Mouse (Mus musculus) MEL (cell line): ENCODE data around the gene Mxd4. TPM values are rescaled to one million over a fixed set of nuclear protein-coding genes. Genes with fewer than 3 reads are reported as not detected.

Source experiments
- DNase-seq: peaks from one replicate; pipeline ENCODE4 v3.0.0; 2011; ENCODE audit warnings: low read depth, low spot score
- H3K27ac ChIP-seq: 2 replicates; pipeline ENCODE4 v1.5.1; 2012; ENCODE audit warnings: low read depth, mild to moderate bottlenecking, control low read depth, low read length, moderate library complexity; ENCODE audit not compliant: control insufficient read depth
- H3K27me3 ChIP-seq, 2 experiments: fragments of 150-350 bp in 1 of 2; sonication (generic) in 1 of 2; 2 replicates each; pipeline ENCODE4 v1.6.1; 2012; ENCODE audit warnings: low read length in 2 of 2, mild to moderate bottlenecking in 2 of 2, improper control_type of control experiment in 1 of 2, moderate library complexity in 1 of 2; ENCODE audit not compliant: insufficient read depth in 2 of 2, control insufficient read depth in 1 of 2
- H3K36me3 ChIP-seq, 2 experiments: 2 replicates each; pipeline ENCODE4 v1.6.1; 2012 to 2014; ENCODE audit warnings: low read length in 2 of 2, improper control_type of control experiment in 1 of 2, inconsistent platforms in 1 of 2, mild to moderate bottlenecking in 1 of 2; ENCODE audit not compliant: insufficient read depth in 2 of 2, control insufficient read depth in 1 of 2
- H3K4me1 ChIP-seq, 2 experiments: fragments of 150-350 bp in 1 of 2; sonication (generic) in 1 of 2; 2 replicates each; pipeline ENCODE4 v1.6.1; 2012; ENCODE audit warnings: low read length in 2 of 2, improper control_type of control experiment in 1 of 2, mild to moderate bottlenecking in 1 of 2; ENCODE audit not compliant: insufficient read depth in 2 of 2, control insufficient read depth in 1 of 2
- H3K4me3 ChIP-seq, 2 experiments: fragments of 150-350 bp in 1 of 2; sonication (generic) in 1 of 2; 2 replicates each; pipeline ENCODE4 v1.5.1; 2012; ENCODE audit warnings: low read depth in 2 of 2, low read length in 2 of 2, mild to moderate bottlenecking in 2 of 2, moderate library complexity in 2 of 2, control low read depth in 1 of 2, improper control_type of control experiment in 1 of 2; ENCODE audit not compliant: control insufficient read depth in 1 of 2, insufficient read depth in 1 of 2
- H3K79me2 ChIP-seq: 2 replicates; pipeline ENCODE4 v1.6.1; 2012; ENCODE audit warnings: mild to moderate bottlenecking, low read length, moderate library complexity; ENCODE audit not compliant: control insufficient read depth, poor library complexity, insufficient read depth
- H3K9ac ChIP-seq: 2 replicates; pipeline ENCODE4 v1.6.1; 2012; ENCODE audit warnings: low read depth, mild to moderate bottlenecking, control low read depth, low read length, moderate library complexity; ENCODE audit not compliant: control insufficient read depth, poor library complexity, severe bottlenecking
- H3K9me3 ChIP-seq: fragments of 150-350 bp; sonication (generic); replicated peaks from 2 replicates; pipeline ENCODE4 v1.6.1; 2012; ENCODE audit warnings: mild to moderate bottlenecking, low read length, improper control_type of control experiment, moderate library complexity; ENCODE audit not compliant: insufficient read depth
- BHLHE40 ChIP-seq: IDR thresholded peaks from 2 replicates; pipeline ENCODE4 v1.6.1; 2012; ENCODE audit warnings: low read depth, mild to moderate bottlenecking, inconsistent platforms, low read length, improper control_type of control experiment, borderline replicate concordance
- CHD1 ChIP-seq: IDR thresholded peaks from 2 replicates; pipeline ENCODE4 v1.6.1; 2012; ENCODE audit warnings: low read depth, mild to moderate bottlenecking, inconsistent platforms, low read length, improper control_type of control experiment
- CHD2 ChIP-seq: IDR thresholded peaks from 2 replicates; pipeline ENCODE4 v1.6.1; 2011; ENCODE audit warnings: low read length, improper control_type of control experiment
- CTCF ChIP-seq, 3 experiments: IDR thresholded peaks in 2 of 3; conservative IDR thresholded peaks in 1 of 3; 2 replicates each; pipeline ENCODE4 v1.5.1; 2011 to 2012; ENCODE audit warnings: low read length in 3 of 3, low read depth in 2 of 3, mild to moderate bottlenecking in 2 of 3, improper control_type of control experiment in 1 of 3, inconsistent platforms in 1 of 3, mixed read lengths in 1 of 3, moderate library complexity in 1 of 3; ENCODE audit not compliant: control insufficient read depth in 1 of 3, insufficient read depth in 1 of 3, poor library complexity in 1 of 3, severe bottlenecking in 1 of 3
- E2F4 ChIP-seq: IDR thresholded peaks from 2 replicates; pipeline ENCODE4 v1.6.1; 2011; ENCODE audit warnings: low read depth, low read length, improper control_type of control experiment, borderline replicate concordance
- ELF1 ChIP-seq: IDR thresholded peaks from 2 replicates; pipeline ENCODE4 v1.6.1; 2014; ENCODE audit warnings: low read depth, mild to moderate bottlenecking, inconsistent platforms, low read length, improper control_type of control experiment, moderate library complexity
- EP300 ChIP-seq, 2 experiments: IDR thresholded peaks; 2 replicates each; pipeline ENCODE4 v1.6.1; 2011; ENCODE audit warnings: improper control_type of control experiment in 2 of 2, low read length in 2 of 2, low read depth in 1 of 2, mild to moderate bottlenecking in 1 of 2
- GATA1 ChIP-seq: IDR thresholded peaks from 2 replicates; pipeline ENCODE4 v1.6.1; 2011; ENCODE audit warnings: low read depth, low read length, improper control_type of control experiment
- HCFC1 ChIP-seq: IDR thresholded peaks from 2 replicates; pipeline ENCODE4 v1.6.1; 2012; ENCODE audit warnings: low read depth, mild to moderate bottlenecking, inconsistent platforms, low read length, improper control_type of control experiment, moderate library complexity
- JUND ChIP-seq: IDR thresholded peaks from 2 replicates; pipeline ENCODE4 v1.6.1; 2011; ENCODE audit warnings: low read depth, mild to moderate bottlenecking, improper control_type of control experiment, low read length
- KAT2A ChIP-seq: conservative IDR thresholded peaks from 2 replicates; pipeline ENCODE4 v1.6.1; 2012; ENCODE audit warnings: low read depth, low read length, improper control_type of control experiment, inconsistent platforms
- MAFK ChIP-seq: IDR thresholded peaks from 2 replicates; pipeline ENCODE4 v1.6.1; 2011; ENCODE audit warnings: low read depth, mild to moderate bottlenecking, low read length, improper control_type of control experiment, borderline replicate concordance
- MAX ChIP-seq: IDR thresholded peaks from 2 replicates; pipeline ENCODE4 v1.6.1; 2011; ENCODE audit warnings: low read length, improper control_type of control experiment
- MAZ ChIP-seq: IDR thresholded peaks from 2 replicates; pipeline ENCODE4 v1.6.1; 2012; ENCODE audit warnings: low read depth, mild to moderate bottlenecking, inconsistent platforms, low read length, improper control_type of control experiment
- MXI1 ChIP-seq: IDR thresholded peaks from 2 replicates; pipeline ENCODE4 v1.6.1; 2011; ENCODE audit warnings: mild to moderate bottlenecking, low read depth, low read length, improper control_type of control experiment
- MYB ChIP-seq: IDR thresholded peaks from 2 replicates; pipeline ENCODE4 v1.6.1; 2011; ENCODE audit warnings: mild to moderate bottlenecking, low read depth, low read length, improper control_type of control experiment
- MYC ChIP-seq: IDR thresholded peaks from 2 replicates; pipeline ENCODE4 v1.6.1; 2011; ENCODE audit warnings: low read depth, mild to moderate bottlenecking, low read length, improper control_type of control experiment, moderate library complexity
- NELFE ChIP-seq: IDR thresholded peaks from 2 replicates; pipeline ENCODE4 v1.6.1; 2011; ENCODE audit warnings: low read depth, low read length, improper control_type of control experiment
- NRF1 ChIP-seq: IDR thresholded peaks from 2 replicates; pipeline ENCODE4 v1.6.1; 2014; ENCODE audit warnings: low read depth, mild to moderate bottlenecking, inconsistent platforms, low read length, improper control_type of control experiment, moderate library complexity; ENCODE audit not compliant: poor library complexity, insufficient read depth, severe bottlenecking
- POLR2A ChIP-seq, 2 experiments: IDR thresholded peaks; 2 replicates each; pipeline ENCODE4 v1.6.1; 2011 to 2012; ENCODE audit warnings: low read length in 2 of 2, mild to moderate bottlenecking in 2 of 2, control low read depth in 1 of 2, improper control_type of control experiment in 1 of 2, low read depth in 1 of 2, moderate library complexity in 1 of 2; ENCODE audit not compliant: control insufficient read depth in 1 of 2, insufficient read depth in 1 of 2, poor library complexity in 1 of 2
- POLR2AphosphoS2 ChIP-seq: IDR thresholded peaks from 2 replicates; pipeline ENCODE4 v1.6.1; 2011; ENCODE audit warnings: low read length, improper control_type of control experiment
- POLR2AphosphoS5 ChIP-seq: IDR thresholded peaks from 2 replicates; pipeline ENCODE4 v1.6.1; 2012; ENCODE audit warnings: low read depth, borderline replicate concordance, mild to moderate bottlenecking, inconsistent platforms, low read length, moderate library complexity, mixed read lengths
- RAD21 ChIP-seq: IDR thresholded peaks from 2 replicates; pipeline ENCODE4 v1.6.1; 2011; ENCODE audit warnings: mild to moderate bottlenecking, low read depth, low read length, improper control_type of control experiment
- RCOR1 ChIP-seq: IDR thresholded peaks from 2 replicates; pipeline ENCODE4 v1.6.1; 2012; ENCODE audit warnings: low read depth, mild to moderate bottlenecking, inconsistent platforms, low read length, improper control_type of control experiment
- SIN3A ChIP-seq: IDR thresholded peaks from 2 replicates; pipeline ENCODE4 v1.6.1; 2012; ENCODE audit warnings: low read length, improper control_type of control experiment, inconsistent platforms
- SMC3 ChIP-seq: IDR thresholded peaks from 2 replicates; pipeline ENCODE4 v1.6.1; 2011; ENCODE audit warnings: low read depth, low read length, improper control_type of control experiment
- TAL1 ChIP-seq: IDR thresholded peaks from 2 replicates; pipeline ENCODE4 v1.6.1; 2012; ENCODE audit warnings: mild to moderate bottlenecking, inconsistent platforms, low read length, moderate library complexity, mixed read lengths
- TBP ChIP-seq: IDR thresholded peaks from 2 replicates; pipeline ENCODE4 v1.8.0; 2011; ENCODE audit warnings: low read depth, low read length, improper control_type of control experiment
- TCF12 ChIP-seq: IDR thresholded peaks from 2 replicates; pipeline ENCODE4 v1.6.1; 2014; ENCODE audit warnings: low read depth, mild to moderate bottlenecking, inconsistent platforms, low read length, improper control_type of control experiment, moderate library complexity
- UBTF ChIP-seq: IDR thresholded peaks from 2 replicates; pipeline ENCODE4 v1.6.1; 2012; ENCODE audit warnings: low read depth, mild to moderate bottlenecking, inconsistent platforms, low read length, improper control_type of control experiment, moderate library complexity, borderline replicate concordance; ENCODE audit not compliant: insufficient read depth
- USF1 ChIP-seq: IDR thresholded peaks from 2 replicates; pipeline ENCODE4 v1.6.1; 2014; ENCODE audit warnings: low read depth, mild to moderate bottlenecking, inconsistent platforms, low read length, improper control_type of control experiment, moderate library complexity
- USF2 ChIP-seq, 2 experiments: IDR thresholded peaks; 2 replicates each; pipeline ENCODE4 v1.6.1; 2011 to 2012; ENCODE audit warnings: improper control_type of control experiment in 2 of 2, low read length in 2 of 2, borderline replicate concordance in 1 of 2, inconsistent platforms in 1 of 2, low read depth in 1 of 2, mild to moderate bottlenecking in 1 of 2; ENCODE audit not compliant: insufficient read depth in 1 of 2
- ZC3H11A ChIP-seq: IDR thresholded peaks from 2 replicates; pipeline ENCODE4 v1.6.1; 2012; ENCODE audit warnings: low read depth, mild to moderate bottlenecking, inconsistent platforms, low read length, improper control_type of control experiment
- ZKSCAN1 ChIP-seq: IDR thresholded peaks from 2 replicates; pipeline ENCODE4 v1.6.1; 2012; ENCODE audit warnings: low read depth, mild to moderate bottlenecking, inconsistent platforms, low read length, improper control_type of control experiment, moderate library complexity
- ZMIZ1 ChIP-seq: IDR thresholded peaks from 2 replicates; pipeline ENCODE4 v1.6.1; 2012; ENCODE audit warnings: low read depth, mild to moderate bottlenecking, inconsistent platforms, low read length, improper control_type of control experiment, moderate library complexity
- ZNF384 ChIP-seq: IDR thresholded peaks from 2 replicates; pipeline ENCODE4 v1.6.1; 2012; ENCODE audit warnings: low read depth, mild to moderate bottlenecking, inconsistent platforms, low read length, improper control_type of control experiment
- polyA plus RNA-seq, 2 experiments: library from polyadenylated mRNA; stranded (reverse) in 1 of 2; unstranded in 1 of 2; fragments of >175 nt in 1 of 2; fragments of >200 nt in 1 of 2; gene quantifications; 2 replicates each; pipeline versions ENCODE4 v1.2.1 to v1.2.4; 2012; ENCODE audit warnings: low replicate concordance in 2 of 2, low read depth in 1 of 2; ENCODE audit not compliant: insufficient read length in 2 of 2, insufficient read depth in 1 of 2, missing spikeins in 1 of 2
- total RNA-seq: library from RNA; depleted of rRNA; stranded (reverse); fragments of 300-350 nt; gene quantifications from 2 replicates; pipeline ENCODE4 v1.2.3, GENCODE M21; 2012; rRNA removed

Mxd4 gene
- total RNA-seq (5.9 and 9.7 TPM in 2 replicates), polyA plus RNA-seq (10 to 100 TPM in 1 of 2 experiments, not detected in 1; 13.3 TPM)

- Histone ChIP-seq H3K27me3 (no peaks in the 10 kb centered on the region; a peak in 1 of 4 replicates), H3K27ac (peak within 1 kb of the TSS; percentile 29)
- 0 out of 6 replicates have a peak, but pooled peaks of 1 of the 3 experiments have one; percentile 3 for TF ChIP-seq CTCF (IDR thresholded peaks at IDR 0.05 in 2 of 3, conservative IDR thresholded peaks at IDR 0.05 in 1 of 3; ENCODE audit: control insufficient read depth in 1 of 3, insufficient read depth in 1 of 3, low read depth in 2 of 3, low read length in 3 of 3, poor library complexity in 1 of 3, severe bottlenecking in 1 of 3)
- TF ChIP-seq CHD2, result peak; percentile 59
- no peak for TF ChIP-seq TCF12
- peak; percentile 68 for TF ChIP-seq BHLHE40
- TF ChIP-seq MYB, result no peak
- no peak for TF ChIP-seq MAFK
- peak; percentile 81 for TF ChIP-seq MYC
- TF ChIP-seq E2F4, result no peak
- TF ChIP-seq TAL1, result no peak
- no peak for TF ChIP-seq USF2 (IDR thresholded peaks at IDR 0.05; ENCODE audit: borderline replicate concordance in 1 of 2, insufficient read depth in 1 of 2, low read depth in 1 of 2, low read length in 2 of 2)
- TF ChIP-seq ZNF384, result no peak
- no peak for TF ChIP-seq MAZ
- no peak for TF ChIP-seq GATA1
- TF ChIP-seq HCFC1, result peak; percentile 60
- peak; percentile 90 for TF ChIP-seq USF1
- no peak for TF ChIP-seq KAT2A
- no peak for TF ChIP-seq TBP
- TF ChIP-seq ZMIZ1, result no peak
- TF ChIP-seq MAX, result peak; percentile 99
- peak; percentile 68 to 94; a peak in 3 of 4 replicates for TF ChIP-seq POLR2A (IDR thresholded peaks at IDR 0.05; ENCODE audit: control insufficient read depth in 1 of 2, insufficient read depth in 1 of 2, low read depth in 1 of 2, low read length in 2 of 2, poor library complexity in 1 of 2)
- no peak for TF ChIP-seq POLR2AphosphoS2
- TF ChIP-seq NRF1, result peak; percentile 39; the same call in 1 of the 2 replicates
- TF ChIP-seq UBTF, result 0 out of 2 replicates have a peak, but pooled peaks have one; percentile 54
- TF ChIP-seq JUND, result no peak
- peak; percentile 45; the same call in 1 of the 2 replicates for TF ChIP-seq NELFE
- no peak for TF ChIP-seq ELF1
- no peak for TF ChIP-seq RCOR1
- TF ChIP-seq CHD1, result no peak
- no peak for TF ChIP-seq ZKSCAN1
- TF ChIP-seq SMC3, result no peak
- TF ChIP-seq RAD21, result no peak
- TF ChIP-seq POLR2AphosphoS5, result peak; percentile 91; the same call in 1 of the 2 replicates
- TF ChIP-seq ZC3H11A, result no peak
- peak; percentile 97 for TF ChIP-seq MXI1
- TF ChIP-seq SIN3A, result peak; percentile 98
- no peak for TF ChIP-seq EP300 (IDR thresholded peaks at IDR 0.05; ENCODE audit: low read depth in 1 of 2, low read length in 2 of 2)
Measured at GRCm38 (mm10) chr5:34187601-34188316, at the start of gene Mxd4. Mxd4 (minus strand) TSS chr5:34187720.

More at GRCm38 (mm10) chr5:34187601-34188316, at the start of gene Mxd4:
- Histone ChIP-seq H3K9ac (peak within 1 kb of the TSS; percentile 75), H3K79me2 (peaks cover 3% of the 10 kb centered on the region; the same call in 1 of the 2 replicates), H3K9me3 (no peaks in the 10 kb centered on the region), H3K4me1 (peaks cover 0 to 18% of the 10 kb centered on the region in 2 experiments; a peak in 2 of 4 replicates), H3K36me3 (peaks cover 0 to 8% of the 10 kb centered on the region in 2 experiments; a peak in 2 of 4 replicates), H3K4me3 (peak within 1 kb of the TSS; percentile 73 to 96)
- DNase-seq, result peak; percentile 100
